In genomic region chr7:102222830-102223556, GRCm38 (mm10) we compare ENCODE assay signal across 8 mouse cellular contexts. TPM values are rescaled to one million over a fixed set of nuclear protein-coding genes. Genes with fewer than 3 reads are reported as not detected.
DNase-seq lines count a peak whose midpoint lies in the region; ATAC-seq and TF ChIP-seq lines count a peak whose summit lies in the region.

No protein-coding gene starts in this region.

- TF ChIP-seq CTCF in left cerebral cortex, adult 2 months (IDR thresholded peaks at IDR 0.05), result no peak

- H3K9me3 ChIP-seq in intestine, embryonic 16.5 days (ENCODE audit: control insufficient read depth, low read length), result no peaks in the 10 kb centered on the region
- no peaks in the 10 kb centered on the region for H3K9me3 ChIP-seq in limb, embryonic 15.5 days
- H3K9me3 ChIP-seq in midbrain, embryonic 15.5 days, result no peaks in the 10 kb centered on the region

- peak; percentile 92 for ATAC-seq in granulocyte monocyte progenitor cell, adult 5-6 weeks (replicated peaks; ENCODE audit: poor library complexity, severe bottlenecking)
- ATAC-seq in intestine, embryonic 16.5 days, result peak; percentile 82
- ATAC-seq in limb, embryonic 15.5 days (ENCODE audit: insufficient number of reproducible peaks, low FRiP score, low TSS enrichment, low read depth), result peak; percentile 70
- ATAC-seq in midbrain, embryonic 15.5 days (replicated peaks), result peak; percentile 89

- peak overlapping the region; percentile 76 for H3K4me3 ChIP-seq in left cerebral cortex, adult 2 months
- H3K4me3 ChIP-seq in intestine, embryonic 16.5 days (ENCODE audit: low read length), result peak overlapping the region; percentile 75
- H3K4me3 ChIP-seq in limb, embryonic 15.5 days, result peak overlapping the region; percentile 78
- H3K4me3 ChIP-seq in midbrain, embryonic 15.5 days, result peak overlapping the region; percentile 63

- no peaks in the 10 kb centered on the region for H3K27me3 ChIP-seq in intestine, embryonic 16.5 days (replicated peaks; ENCODE audit: control insufficient read depth, insufficient read depth, low read length)
- H3K27me3 ChIP-seq in limb, embryonic 15.5 days, result no peaks in the 10 kb centered on the region
- H3K27me3 ChIP-seq in midbrain, embryonic 15.5 days (replicated peaks), result no peaks in the 10 kb centered on the region

- H3K4me1 ChIP-seq in intestine, embryonic 16.5 days (ENCODE audit: control insufficient read depth, insufficient read depth, low read length), result peaks cover 14% of the 10 kb centered on the region
- no peaks in the 10 kb centered on the region for H3K4me1 ChIP-seq in limb, embryonic 15.5 days
- 0 out of 2 replicates have a peak, but pooled peaks cover 5% of the 10 kb centered on the region for H3K4me1 ChIP-seq in midbrain, embryonic 15.5 days

- no peaks in the 10 kb centered on the region for H3K36me3 ChIP-seq in intestine, embryonic 16.5 days (ENCODE audit: control insufficient read depth, insufficient read depth, low read length)
- H3K36me3 ChIP-seq in limb, embryonic 15.5 days, result peaks cover 12% of the 10 kb centered on the region
- no peaks in the 10 kb centered on the region for H3K36me3 ChIP-seq in midbrain, embryonic 15.5 days (replicated peaks)

- peak overlapping the region; percentile 64 for H3K4me2 ChIP-seq in intestine, embryonic 16.5 days (ENCODE audit: low read depth, low read length)
- H3K4me2 ChIP-seq in limb, embryonic 15.5 days, result peak overlapping the region; percentile 77
- H3K4me2 ChIP-seq in midbrain, embryonic 15.5 days, result peak overlapping the region; percentile 76

- WGBS in intestine, embryonic 16.5 days, result 1% methylated on average over 31 of the region's 31 CpGs
- WGBS in limb, embryonic 15.5 days, result under 1% methylated on average over 30 of the region's 31 CpGs
- WGBS in midbrain, embryonic 15.5 days, result 2% methylated on average over 31 of the region's 31 CpGs

- H3K27ac ChIP-seq in left cerebral cortex, adult 2 months, result peak overlapping the region; percentile 83
- H3K27ac ChIP-seq in intestine, embryonic 16.5 days (ENCODE audit: low read length), result peak overlapping the region; percentile 83
- peak overlapping the region; percentile 91 for H3K27ac ChIP-seq in limb, embryonic 15.5 days
- H3K27ac ChIP-seq in midbrain, embryonic 15.5 days, result peak overlapping the region; percentile 69

- peak; percentile 60 to 66 for DNase-seq in left cerebral cortex, adult 2 months (ENCODE audit: extremely low spot score in 1 of 2, low spot score in 2 of 2)
- no peak for DNase-seq in left cerebral cortex, adult 11 months (ENCODE audit: low spot score)
- peak; percentile 77 for DNase-seq in embryo, embryonic 9.5 days (ENCODE audit: extremely low spot score)
- DNase-seq in spleen, postnatal 36 days (ENCODE audit: low spot score in 2 of 2), result peak; percentile 68 to 72

- peak overlapping the region; percentile 77 for H3K9ac ChIP-seq in intestine, embryonic 16.5 days (ENCODE audit: low read depth, low read length)
- H3K9ac ChIP-seq in limb, embryonic 15.5 days, result peak overlapping the region; percentile 72
- peak overlapping the region; percentile 69 for H3K9ac ChIP-seq in midbrain, embryonic 15.5 days

- intact Hi-C loops in left cerebral cortex, adult 2 months (cut with DNase I), result loop anchor here (1.0 to 5.0 kb wide), 3 partner anchors 13 to 41 kb away; partner anchors contain the start of genes Nup98 and Pgap2

RNA-seq across cellular contexts. Expression of gene Pgap2, which starts 13.0 kb away (rescaled TPM):
- total RNA-seq in left cerebral cortex, adult 2 months (2021), result 10 to 100 TPM; 23.1 to 24.6 TPM
- 62.0 and 85.6 TPM in 2 replicates for total RNA-seq in granulocyte monocyte progenitor cell, adult 5-6 weeks (2014; fragmentation: Nextera tagmentation)
- total RNA-seq in granulocyte monocyte progenitor cell, adult 5-6 weeks (2017), result 47.1 and 48.4 TPM in 2 replicates
- polyA plus RNA-seq in intestine, embryonic 16.5 days (2015; fragmentation: Nextera tagmentation; extraction: Ambion mirVana), result 121 and 126 TPM in 2 replicates
- 92.5 and 97.2 TPM in 2 replicates for polyA plus RNA-seq in limb, embryonic 15.5 days (2015; fragmentation: Nextera tagmentation; extraction: Ambion mirVana)
- 59.2 and 59.5 TPM in 2 replicates for polyA plus RNA-seq in midbrain, embryonic 15.5 days (2015; fragmentation: Nextera tagmentation; extraction: Ambion mirVana)

RNA-seq across cellular contexts. Expression of gene Nup98, which starts 13.0 kb away (rescaled TPM):
- 10 to 100 TPM; 41.6 to 45.3 TPM for total RNA-seq in left cerebral cortex, adult 2 months (2021)
- 59.8 and 78.4 TPM in 2 replicates for total RNA-seq in granulocyte monocyte progenitor cell, adult 5-6 weeks (2014; fragmentation: Nextera tagmentation)
- total RNA-seq in granulocyte monocyte progenitor cell, adult 5-6 weeks (2017), result 42.2 and 45.3 TPM in 2 replicates
- 27.5 and 27.9 TPM in 2 replicates for polyA plus RNA-seq in intestine, embryonic 16.5 days (2015; fragmentation: Nextera tagmentation; extraction: Ambion mirVana)
- polyA plus RNA-seq in limb, embryonic 15.5 days (2015; fragmentation: Nextera tagmentation; extraction: Ambion mirVana), result 29.2 and 30.8 TPM in 2 replicates
- polyA plus RNA-seq in midbrain, embryonic 15.5 days (2015; fragmentation: Nextera tagmentation; extraction: Ambion mirVana), result 19.6 and 21.5 TPM in 2 replicates

RNA-seq across cellular contexts. Expression of gene Rhog, which starts 32.9 kb away (rescaled TPM):
- total RNA-seq in left cerebral cortex, adult 2 months (2021), result 10 to 100 TPM; 19.2 to 21.7 TPM
- 277 and 290 TPM in 2 replicates for total RNA-seq in granulocyte monocyte progenitor cell, adult 5-6 weeks (2014; fragmentation: Nextera tagmentation)
- total RNA-seq in granulocyte monocyte progenitor cell, adult 5-6 weeks (2017), result 52.9 and 57.3 TPM in 2 replicates
- polyA plus RNA-seq in intestine, embryonic 16.5 days (2015; fragmentation: Nextera tagmentation; extraction: Ambion mirVana), result 69.4 and 71.3 TPM in 2 replicates
- 65.2 and 76.2 TPM in 2 replicates for polyA plus RNA-seq in limb, embryonic 15.5 days (2015; fragmentation: Nextera tagmentation; extraction: Ambion mirVana)
- polyA plus RNA-seq in midbrain, embryonic 15.5 days (2015; fragmentation: Nextera tagmentation; extraction: Ambion mirVana), result 15.1 and 16.1 TPM in 2 replicates

RNA-seq across cellular contexts. Expression of gene Stim1, which starts 44.6 kb away (rescaled TPM):
- total RNA-seq in left cerebral cortex, adult 2 months (2021), result 10 to 100 TPM; 79.9 to 85.5 TPM
- 30.5 and 48.2 TPM in 2 replicates for total RNA-seq in granulocyte monocyte progenitor cell, adult 5-6 weeks (2014; fragmentation: Nextera tagmentation)
- total RNA-seq in granulocyte monocyte progenitor cell, adult 5-6 weeks (2017), result 22.9 and 28.3 TPM in 2 replicates
- polyA plus RNA-seq in intestine, embryonic 16.5 days (2015; fragmentation: Nextera tagmentation; extraction: Ambion mirVana), result 20.9 and 21.1 TPM in 2 replicates
- 33.5 and 38.5 TPM in 2 replicates for polyA plus RNA-seq in limb, embryonic 15.5 days (2015; fragmentation: Nextera tagmentation; extraction: Ambion mirVana)
- 12.6 and 13.1 TPM in 2 replicates for polyA plus RNA-seq in midbrain, embryonic 15.5 days (2015; fragmentation: Nextera tagmentation; extraction: Ambion mirVana)
